Mouse (Mus musculus) spleen, embryonic (tissue): ENCODE results near the gene Fam49a.

Experiments used
- CTCF ChIA-PET: fragments of 350-600 bp; sonication (Branson Sonifier 250); formaldehyde crosslinking; loops from one replicate; lab custom pipeline; 2022; lab: Charles Lee

Gene Fam49a

DNA sequence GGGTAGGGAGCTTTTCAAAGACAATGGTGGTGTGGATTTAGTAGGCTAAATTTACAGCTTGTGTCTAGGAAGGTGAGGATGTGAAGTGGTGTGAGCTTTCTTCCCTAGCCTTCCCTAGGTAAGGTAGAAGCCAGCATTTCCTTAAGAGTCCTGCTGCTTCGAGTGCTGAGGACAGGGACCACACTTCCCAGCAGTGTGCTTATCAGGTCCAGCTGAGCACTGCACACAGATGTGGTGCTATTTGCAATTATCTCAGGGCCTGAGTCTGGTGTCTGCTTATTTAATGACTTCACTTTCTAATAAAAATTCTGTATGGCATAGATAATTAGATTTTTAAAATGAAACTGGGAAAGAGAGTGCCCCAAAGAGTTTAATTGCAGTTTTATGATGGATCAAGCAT is 4.6 kb downstream of the Fam49a start:
- CTCF ChIA-PET = no interaction called here

DNA sequence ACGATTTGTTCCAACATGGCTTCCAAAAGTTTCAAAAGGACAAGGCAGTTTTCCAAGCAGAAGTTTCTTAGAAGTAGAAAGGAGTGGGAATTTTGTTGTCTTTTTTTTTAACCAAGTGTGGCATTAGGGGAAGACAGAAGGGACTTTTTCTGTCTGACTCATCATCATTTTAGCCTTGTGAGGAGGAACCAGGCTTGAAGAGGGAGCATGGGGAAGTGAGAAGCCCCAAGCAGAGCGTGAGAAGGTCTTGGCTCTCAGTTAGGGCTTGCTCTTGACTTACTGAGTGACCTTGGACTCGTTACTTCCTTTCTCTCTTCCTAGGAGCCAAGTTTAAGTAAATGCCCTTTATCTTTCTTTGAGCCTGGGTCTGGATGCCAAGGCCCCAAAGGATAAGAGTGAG is 8.6 kb downstream of the Fam49a start:
- CTCF ChIA-PET = no interaction called here

DNA sequence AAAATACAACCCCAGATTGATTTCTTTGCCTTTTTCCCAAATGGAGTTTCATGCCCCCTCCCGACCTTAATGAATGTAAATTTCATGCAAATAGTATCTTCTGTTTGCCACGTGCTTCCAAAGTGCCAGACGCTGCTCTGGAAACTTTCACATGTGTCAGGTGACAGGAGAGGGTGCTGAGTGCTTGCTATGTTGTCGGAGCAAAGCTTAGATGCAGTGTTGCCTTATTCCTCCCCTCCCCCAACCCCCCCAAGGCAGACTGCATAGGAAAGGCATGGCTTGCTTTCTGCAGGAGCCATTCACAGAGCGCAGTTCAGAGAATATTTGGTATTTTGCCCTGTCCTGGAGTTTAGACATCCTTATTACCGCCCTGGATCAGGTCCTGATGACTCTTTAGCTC is 12.2 kb downstream of the Fam49a start:
- CTCF ChIA-PET = no interaction called here

GRCm38 (mm10) chr12:12275124-12275779 is 13.3 kb downstream of the Fam49a start:
- CTCF ChIA-PET = interaction anchor here (0.7 kb wide), 2 partner anchors 10 to 11 kb away, joined by 3 to 8 read pairs; no protein-coding TSS in a partner anchor

GRCm38 (mm10) chr12:12277741-12278463 is 16.0 kb downstream of the Fam49a start:
- CTCF ChIA-PET = interaction anchor here (0.6 kb wide), 1 partner anchor 466 kb away, joined by 7 read pairs; no protein-coding TSS in a partner anchor

GRCm38 (mm10) chr12:12278464-12278872 is 16.5 kb downstream of the Fam49a start:
- CTCF ChIA-PET = no interaction called here

GRCm38 (mm10) chr12:12283702-12284288 is 21.9 kb downstream of the Fam49a start:
- CTCF ChIA-PET = no interaction called here

DNA sequence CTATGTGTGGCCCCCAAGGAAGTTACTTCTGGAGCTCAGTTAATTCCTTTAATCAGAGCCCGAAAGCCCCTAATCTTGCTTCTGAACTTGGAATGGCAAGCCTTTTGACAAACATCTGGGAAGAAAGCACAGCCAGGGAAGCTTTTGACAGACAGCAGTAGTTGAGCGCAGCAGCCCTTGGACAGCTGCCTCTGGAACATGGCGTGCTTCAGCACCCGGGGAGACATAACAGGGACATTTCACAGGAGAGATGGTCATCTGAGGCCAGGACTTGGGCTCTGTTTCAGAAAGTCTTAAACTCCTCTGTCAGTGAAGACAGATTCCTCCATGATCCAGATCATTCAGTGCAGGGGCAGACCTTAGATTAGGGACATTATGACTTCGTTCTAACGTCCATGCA is 22.6 kb downstream of the Fam49a start:
- CTCF ChIA-PET = no interaction called here

DNA sequence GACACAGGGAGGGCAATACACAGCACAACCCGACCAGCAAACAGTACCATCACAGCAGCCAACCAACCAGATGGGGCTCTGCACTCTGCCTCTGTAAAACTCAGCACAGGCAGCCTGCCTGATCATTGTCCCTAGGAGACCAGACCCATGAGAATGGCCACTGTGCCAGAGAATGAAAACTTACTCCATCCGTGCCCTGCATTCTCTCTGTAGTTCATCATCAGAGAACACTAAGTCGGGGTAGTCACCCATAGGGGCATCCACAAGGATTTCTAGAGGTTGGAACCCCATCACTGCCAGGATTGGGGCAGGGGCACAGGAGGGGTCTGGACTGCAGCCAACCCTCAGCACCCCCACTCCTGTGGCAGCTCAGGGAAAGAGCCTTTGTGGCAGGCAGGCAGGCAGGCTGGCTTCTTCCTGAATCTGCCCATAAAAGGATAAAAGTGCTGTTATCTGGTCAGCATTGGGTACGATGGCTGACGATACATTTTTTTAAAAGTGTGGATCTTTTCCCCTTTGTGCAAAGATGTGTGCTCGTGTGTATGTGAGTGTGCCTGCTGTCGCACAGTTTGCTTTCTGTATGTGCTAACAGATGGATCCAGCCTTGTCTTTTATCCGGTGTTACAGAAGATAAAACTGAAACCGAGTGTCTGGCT is 25.3 kb downstream of the Fam49a start:
- CTCF ChIA-PET = no interaction called here

DNA sequence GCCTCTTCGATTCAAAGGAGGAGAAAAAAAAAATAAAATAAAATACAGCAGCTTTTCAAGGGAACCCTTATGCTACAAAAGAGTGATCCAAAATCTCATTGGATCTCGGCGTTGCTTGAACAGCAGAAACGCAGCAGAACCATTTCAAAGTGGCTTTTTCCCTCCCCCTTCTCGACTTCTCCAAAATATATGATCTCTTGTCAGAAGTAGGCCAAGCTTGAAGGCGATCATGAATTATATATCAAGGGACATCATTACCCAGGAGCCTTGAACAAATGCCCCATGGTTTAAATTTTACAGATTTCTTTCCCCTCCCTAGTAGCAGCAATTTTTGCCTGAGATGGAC is 25.8 kb downstream of the Fam49a start:
- CTCF ChIA-PET = no interaction called here

- CTCF ChIA-PET = no interaction called here
These were observed 26.6 kb downstream of the Fam49a start for GRCm38 (mm10) chr12:12288586-12288985.

GRCm38 (mm10) chr12:12289636-12290035 is 27.7 kb downstream of the Fam49a start:
- CTCF ChIA-PET = interaction anchor here (0.6 kb wide), 1 partner anchor 1116 kb away, joined by 3 read pairs; no protein-coding TSS in a partner anchor

- CTCF ChIA-PET = no interaction called here
These were observed 30.2 kb downstream of the Fam49a start for GRCm38 (mm10) chr12:12292043-12292618.

DNA sequence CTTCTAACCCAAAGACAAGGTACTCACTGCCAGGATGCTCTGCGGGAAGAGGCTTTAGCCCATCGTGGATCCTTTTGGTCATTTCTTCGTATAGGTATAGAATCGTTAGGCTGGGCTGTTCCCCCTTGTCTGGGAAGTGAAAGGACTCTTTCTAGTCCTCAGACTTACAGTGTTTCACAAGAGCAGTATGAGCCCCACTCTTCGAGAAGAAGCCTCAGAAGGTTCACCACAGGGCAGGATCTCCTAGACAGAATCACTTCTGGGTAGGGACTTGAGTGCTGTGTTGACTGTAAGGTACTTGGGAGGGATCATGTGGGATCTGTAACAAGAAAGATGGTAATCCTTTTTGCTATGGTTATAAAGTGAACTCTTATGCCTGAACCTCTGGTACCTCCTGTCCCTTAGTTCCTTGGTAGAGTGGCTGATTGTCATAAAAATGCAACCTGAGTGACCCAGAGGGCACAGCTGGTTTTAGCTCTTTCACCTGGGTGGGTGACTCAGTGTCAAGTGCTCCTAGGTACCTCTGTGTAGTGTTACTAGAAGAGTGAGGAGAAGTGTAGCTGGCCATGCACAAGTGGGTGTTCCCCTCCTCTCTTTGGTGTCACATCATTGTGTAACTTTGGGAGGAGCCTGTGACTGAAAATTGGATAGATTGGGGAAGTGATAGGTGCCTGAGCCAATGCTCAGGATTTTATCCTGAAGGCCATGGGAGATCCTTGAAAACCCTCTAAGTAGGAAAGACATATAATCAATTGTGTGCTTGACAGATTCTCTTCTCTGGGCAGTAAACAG is 32.6 kb downstream of the Fam49a start:
- CTCF ChIA-PET = interaction anchor here (0.7 kb wide), 1 partner anchor 32 kb away, joined by 3 read pairs; no protein-coding TSS in a partner anchor

DNA sequence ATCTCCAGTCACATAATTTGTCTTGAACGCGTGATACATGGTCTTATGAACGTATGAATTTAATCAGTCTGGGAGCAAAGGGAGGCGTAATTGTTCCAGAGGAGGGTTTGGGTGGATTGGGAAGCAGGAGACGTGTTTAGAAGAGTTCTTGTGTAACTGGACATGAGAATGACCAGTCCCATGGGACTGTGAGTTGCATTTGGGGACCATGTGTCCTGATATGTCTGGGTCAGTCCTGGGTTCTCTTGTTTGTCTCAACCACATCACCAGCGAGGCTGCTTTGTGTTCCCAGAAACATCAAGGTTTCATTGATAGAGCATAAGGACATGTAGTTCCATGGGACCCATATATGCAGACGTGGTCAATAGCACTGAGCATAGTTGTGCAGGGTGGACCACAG is 36.5 kb downstream of the Fam49a start:
- CTCF ChIA-PET = no interaction called here

- CTCF ChIA-PET = no interaction called here
These were observed 37.4 kb downstream of the Fam49a start for GRCm38 (mm10) chr12:12299303-12299702.

GRCm38 (mm10) chr12:12301149-12301548 is 39.2 kb downstream of the Fam49a start:
- CTCF ChIA-PET = interaction anchor here (0.6 kb wide), 1 partner anchor 23 kb away, joined by 3 read pairs; no protein-coding TSS in a partner anchor

DNA sequence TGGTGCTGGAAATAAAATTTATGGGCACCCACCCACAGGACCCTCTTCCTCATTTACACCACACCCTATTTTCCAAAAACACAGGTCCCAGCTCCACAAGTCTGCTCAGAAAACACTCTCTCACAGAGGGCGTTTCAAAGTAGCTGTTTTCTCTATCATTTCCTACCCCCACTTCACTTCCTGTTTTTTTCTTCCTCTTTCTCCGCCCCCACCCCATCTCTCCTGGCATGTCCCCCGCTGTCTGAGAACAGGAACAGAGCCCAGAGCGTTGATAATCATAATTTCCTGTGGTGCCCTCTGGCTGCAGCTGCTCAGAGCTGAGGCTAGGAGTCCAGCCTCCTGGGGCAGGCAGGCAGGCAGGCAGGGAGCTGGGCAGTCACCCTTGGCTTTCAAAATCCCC is 39.9 kb downstream of the Fam49a start:
- CTCF ChIA-PET = no interaction called here

- CTCF ChIA-PET = no interaction called here
These were observed 44.3 kb downstream of the Fam49a start for GRCm38 (mm10) chr12:12306214-12306613.

GRCm38 (mm10) chr12:12306814-12307213 is 44.9 kb downstream of the Fam49a start:
- CTCF ChIA-PET = no interaction called here

- CTCF ChIA-PET = no interaction called here
These were observed 45.3 kb downstream of the Fam49a start for GRCm38 (mm10) chr12:12307245-12307644.
